Mouse (Mus musculus) kidney, adult 11 months (tissue): Measurements from ENCODE around the gene Egfl7.

ENCODE experiments used
- DNase-seq: peaks from one replicate; pipeline ENCODE4 v3.0.0; 2022

Egfl7 gene

DNA sequence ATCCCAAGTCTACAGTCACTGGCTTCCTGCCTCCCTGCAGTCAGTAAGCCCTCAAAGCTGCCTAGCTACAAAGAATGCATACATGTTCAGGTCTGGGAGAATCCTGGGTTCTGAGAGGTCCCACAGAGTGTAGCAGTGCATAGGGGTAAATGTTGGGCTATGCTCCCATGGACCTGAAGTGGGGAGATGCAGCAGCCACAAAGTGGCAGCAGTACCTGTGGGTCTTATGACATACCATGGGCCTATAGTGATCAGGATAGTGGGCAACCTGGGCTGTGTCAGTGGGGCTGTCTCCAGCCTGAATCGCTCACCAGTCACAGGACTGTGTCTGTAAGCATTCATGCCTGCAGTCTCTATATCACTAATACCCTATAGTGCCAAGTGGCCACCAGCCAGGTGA is at the start of gene Egfl7:
Gene Egfl7 (plus strand): TSS at position 301 of the 400 bp plus-strand sequence.
- DNase-seq, result no peak

DNA sequence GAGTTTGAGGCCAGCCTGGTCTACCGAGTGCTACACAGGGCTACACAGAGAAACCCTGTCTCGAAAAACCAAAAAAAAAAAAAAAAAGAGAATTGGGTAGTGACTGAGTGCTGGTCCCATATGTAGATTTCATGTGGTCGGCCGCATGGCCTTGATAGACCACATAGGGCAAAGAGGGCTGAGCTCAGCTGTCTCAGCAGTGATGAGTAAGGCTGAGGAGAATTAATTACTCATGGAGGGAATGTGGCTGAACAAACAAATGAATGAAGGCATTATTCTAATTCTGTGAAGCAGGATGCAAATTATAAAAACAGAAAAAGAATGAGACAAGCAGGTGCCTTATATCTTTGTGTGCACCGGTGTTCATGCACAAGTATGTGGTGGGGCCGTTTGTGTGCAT is 48.0 kb upstream of the Egfl7 start:
- DNase-seq, result no peak

GRCm38 (mm10) chr2:26533249-26533648 is 46.6 kb upstream of the Egfl7 start:
- DNase-seq, result no peak

GRCm38 (mm10) chr2:26534161-26534560 is 45.7 kb upstream of the Egfl7 start:
- no peak for DNase-seq

- DNase-seq, result peak; percentile 51
Observed at GRCm38 (mm10) chr2:26534616-26535015, 45.2 kb upstream of the Egfl7 start.

GRCm38 (mm10) chr2:26535517-26536045 is 44.2 kb upstream of the Egfl7 start:
- no peak for DNase-seq

DNA sequence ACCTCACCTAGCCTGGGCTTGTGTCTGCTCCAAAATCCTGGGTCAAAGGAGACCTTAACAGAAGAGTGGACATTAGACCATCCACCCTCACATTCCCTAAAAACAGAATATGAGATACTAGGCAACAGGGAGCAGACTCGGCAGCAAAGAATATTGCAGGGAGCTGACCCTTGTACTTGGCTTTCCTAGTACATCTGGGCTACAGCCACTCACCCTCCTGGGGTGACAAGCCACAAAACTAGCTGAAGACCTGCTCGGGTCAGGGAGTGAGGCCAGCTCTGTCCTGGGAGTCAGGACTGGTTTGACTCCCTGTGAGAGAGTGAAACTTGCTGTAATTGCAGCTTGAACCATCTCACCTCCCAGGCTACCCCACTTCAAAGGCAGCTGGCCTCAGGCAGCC is 40.3 kb upstream of the Egfl7 start:
- no peak for DNase-seq

- no peak for DNase-seq
Observed at GRCm38 (mm10) chr2:26540721-26541120, 39.1 kb upstream of the Egfl7 start.

DNA sequence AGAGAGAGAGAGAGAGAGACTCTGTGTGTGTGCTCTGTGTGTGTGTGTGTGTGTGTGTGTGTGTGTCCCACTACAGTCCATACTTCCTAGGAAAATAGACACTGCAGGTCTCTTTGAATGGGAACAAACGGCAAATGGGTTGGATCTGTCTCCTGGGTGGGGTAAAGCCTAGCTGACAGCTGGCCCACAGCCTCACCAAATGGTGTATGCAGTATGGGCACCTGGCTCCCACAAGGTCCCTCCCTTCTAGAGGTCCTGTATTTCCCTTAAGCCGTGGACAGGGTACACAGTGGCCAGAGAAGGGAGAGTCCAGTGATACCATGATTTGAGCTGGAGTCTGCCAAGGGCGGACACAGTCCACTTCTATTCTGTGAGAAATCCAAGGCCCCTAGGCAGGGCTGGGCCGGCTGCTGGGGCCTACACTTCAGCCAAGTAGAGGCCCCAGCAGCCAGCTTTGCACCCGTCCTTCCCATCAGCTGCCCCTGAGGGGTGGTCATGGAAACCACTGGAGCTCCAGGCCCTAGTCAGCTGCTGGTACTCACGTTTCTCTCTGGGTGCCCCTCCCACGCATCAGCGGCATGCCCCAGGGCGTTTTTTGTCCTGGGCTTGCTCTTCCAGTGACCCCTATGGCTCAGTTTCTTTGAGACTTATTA is 38.4 kb upstream of the Egfl7 start:
- no peak for DNase-seq

- DNase-seq, result peak; percentile 40
Observed at GRCm38 (mm10) chr2:26543155-26543554, 36.7 kb upstream of the Egfl7 start.

DNA sequence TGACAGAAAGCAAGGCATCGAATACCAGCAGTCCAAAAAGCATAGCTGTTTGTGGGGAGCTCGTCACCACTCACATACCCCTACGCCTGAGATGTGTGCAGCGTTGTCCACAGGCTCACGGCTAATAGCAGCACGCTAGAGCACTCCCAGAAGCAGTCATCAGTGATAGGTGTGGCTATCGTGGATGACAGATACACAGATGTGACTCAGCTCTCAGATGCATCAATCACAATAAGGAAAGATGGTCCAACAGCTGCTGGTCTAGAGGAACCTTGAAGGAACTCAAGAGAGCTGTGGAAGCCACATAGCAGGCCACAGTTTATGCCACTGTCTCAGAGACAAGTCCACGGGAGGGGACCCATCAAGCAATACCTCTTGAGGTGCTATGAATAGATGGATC is 36.0 kb upstream of the Egfl7 start:
- DNase-seq, result no peak

DNA sequence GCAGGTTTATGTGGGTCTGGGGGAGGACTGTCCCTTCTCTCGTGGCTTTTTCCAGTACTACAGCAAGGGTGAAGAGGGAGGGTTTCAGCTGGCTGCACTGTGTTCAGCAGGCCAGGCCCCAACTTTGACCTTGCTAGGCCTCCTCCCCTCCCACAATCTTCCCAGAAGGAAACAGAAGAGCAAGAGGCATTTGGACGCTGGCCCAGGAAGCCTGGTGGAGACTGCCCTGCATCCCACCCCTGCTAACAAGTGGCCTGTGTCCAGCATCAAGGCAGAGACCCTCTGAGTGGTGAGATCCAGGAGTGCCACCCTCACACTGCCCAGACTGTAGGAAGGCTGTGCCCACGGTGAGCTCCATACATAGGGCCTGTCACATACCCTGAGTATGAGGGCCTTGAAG is 35.5 kb upstream of the Egfl7 start:
- peak; percentile 61 for DNase-seq

GRCm38 (mm10) chr2:26547481-26547880 is 32.3 kb upstream of the Egfl7 start:
- no peak for DNase-seq

DNA sequence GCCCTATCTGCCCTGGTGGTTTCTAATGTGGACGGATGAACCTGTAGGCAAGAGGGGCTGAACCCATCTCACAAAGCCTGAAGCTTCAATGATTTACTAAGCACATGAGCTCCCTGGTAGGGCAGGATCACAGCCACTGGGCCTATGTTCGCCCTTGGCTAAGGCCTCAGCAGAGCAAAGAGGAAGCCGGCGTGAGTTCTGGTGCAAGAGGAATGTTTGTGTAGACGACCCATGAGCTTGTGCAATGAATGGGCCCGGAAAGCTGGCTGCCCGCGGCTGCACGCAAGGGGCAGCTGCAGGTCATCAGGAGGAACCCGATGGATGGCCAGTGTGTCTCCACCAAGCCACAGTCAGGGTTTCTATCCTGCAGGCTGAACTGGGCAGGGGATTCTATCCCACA is 30.0 kb upstream of the Egfl7 start:
- DNase-seq, result peak; percentile 33

- DNase-seq, result no peak
Observed at GRCm38 (mm10) chr2:26550205-26550604, 29.6 kb upstream of the Egfl7 start.

- no peak for DNase-seq
Observed at GRCm38 (mm10) chr2:26550777-26551176, 29.0 kb upstream of the Egfl7 start.

DNA sequence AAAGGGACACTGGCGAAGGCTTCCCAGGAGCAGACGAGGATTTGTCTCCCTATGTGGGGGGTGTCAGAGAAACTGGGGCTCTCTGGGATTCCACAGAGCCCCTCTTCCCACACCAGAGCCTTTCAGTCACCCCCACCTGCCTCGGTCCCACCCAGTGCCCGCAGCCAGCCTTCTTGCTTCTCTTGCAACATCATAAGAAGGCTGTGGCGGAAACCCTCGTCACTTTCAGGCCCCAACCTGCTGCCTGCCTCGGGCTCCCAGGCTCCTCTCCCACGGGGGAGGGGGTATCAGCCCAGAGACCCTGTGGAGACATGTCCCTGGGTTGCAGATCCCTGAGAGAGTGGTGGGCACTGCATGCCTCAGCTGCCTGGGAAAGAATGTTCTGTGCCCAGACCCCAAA is 28.4 kb upstream of the Egfl7 start:
- DNase-seq, result no peak

- no peak for DNase-seq
Observed at GRCm38 (mm10) chr2:26552066-26552465, 27.7 kb upstream of the Egfl7 start.

DNA sequence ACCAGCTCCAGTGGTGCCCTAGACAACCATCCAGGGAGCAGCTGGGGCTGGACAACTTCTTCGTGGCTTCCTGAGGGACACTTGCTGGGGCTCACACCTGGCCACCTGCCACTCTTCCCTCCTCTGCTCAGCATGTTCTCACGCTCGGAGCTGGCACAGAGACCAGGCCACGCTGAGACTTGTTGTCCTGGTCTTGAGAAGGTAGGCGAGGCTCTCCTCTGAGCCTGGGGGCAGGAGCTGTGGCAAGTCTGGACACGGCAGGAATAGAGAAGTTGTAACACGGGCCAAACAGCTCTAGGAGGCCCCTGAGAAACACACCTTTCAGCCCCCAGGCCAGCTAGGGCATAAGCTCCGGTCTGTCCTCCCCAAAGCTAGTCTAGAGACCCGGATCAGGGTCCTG is 25.9 kb upstream of the Egfl7 start:
- DNase-seq, result no peak

DNA sequence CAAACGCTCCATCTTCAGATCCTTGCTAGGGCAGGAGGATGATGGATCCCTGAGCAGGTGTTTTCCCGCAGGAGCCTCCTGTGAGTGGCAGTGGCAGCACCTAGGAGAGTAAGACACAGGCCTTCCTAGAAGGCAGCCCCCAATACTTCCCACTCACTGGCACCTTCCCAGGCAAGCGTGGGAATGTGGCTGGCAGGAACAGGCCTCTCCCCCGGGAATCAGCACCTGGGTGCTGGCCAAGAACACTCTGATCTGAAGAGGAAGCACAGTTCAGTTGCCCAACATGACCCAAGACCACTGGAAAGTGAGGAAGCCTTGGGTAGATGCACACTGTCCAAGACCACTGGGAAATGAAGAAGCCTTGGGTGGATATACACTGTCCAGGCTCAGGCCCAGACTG is 24.7 kb upstream of the Egfl7 start:
- DNase-seq, result no peak

DNA sequence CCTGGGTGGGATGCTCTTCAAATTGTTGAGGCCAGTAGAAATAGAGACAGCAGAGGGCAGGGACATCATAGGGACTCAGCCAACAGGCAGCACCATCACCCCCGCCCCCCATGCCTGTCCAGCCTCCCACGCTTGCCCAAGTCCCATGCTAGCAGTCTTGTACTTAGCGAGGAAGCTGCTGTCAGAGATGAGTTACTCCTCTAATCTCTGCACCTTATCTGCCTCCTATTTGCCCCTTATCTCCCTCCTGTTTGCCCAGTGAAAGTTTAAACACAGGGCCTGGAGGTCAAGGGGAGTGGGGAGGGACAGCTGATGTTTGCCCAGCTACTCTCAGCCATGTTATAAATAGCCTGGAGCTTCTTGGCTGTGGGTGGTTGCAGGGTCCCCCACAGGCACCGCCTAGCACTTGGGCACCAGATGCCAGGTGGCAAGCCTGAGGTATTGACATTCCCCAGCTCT is 23.2 kb upstream of the Egfl7 start:
- no peak for DNase-seq

DNA sequence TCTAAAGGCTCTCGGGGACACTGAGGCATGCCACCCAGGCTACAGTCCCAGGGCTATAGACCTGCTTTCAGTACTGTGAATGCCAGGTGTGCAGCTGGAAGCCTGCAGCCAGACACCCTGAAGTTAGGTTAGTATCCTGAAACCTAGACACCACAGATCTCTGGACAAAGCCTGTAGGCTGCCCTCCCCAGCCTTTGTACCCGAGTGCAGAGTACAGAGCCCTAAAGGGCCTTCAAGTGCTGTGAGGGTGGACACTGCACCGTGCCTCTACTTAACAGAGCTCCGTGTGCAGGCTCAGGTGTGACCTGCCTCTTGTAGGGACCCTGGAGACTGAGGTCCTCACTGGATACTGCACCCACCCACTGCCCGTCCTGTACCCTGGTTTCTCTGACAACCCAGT is 19.3 kb upstream of the Egfl7 start:
- peak; percentile 52 for DNase-seq

GRCm38 (mm10) chr2:26561351-26562016 is 18.3 kb upstream of the Egfl7 start:
- peak; percentile 60 for DNase-seq

GRCm38 (mm10) chr2:26566221-26566620 is 13.6 kb upstream of the Egfl7 start:
- DNase-seq, result no peak

- no peak for DNase-seq
Observed at GRCm38 (mm10) chr2:26570034-26570433, 9.8 kb upstream of the Egfl7 start.
